In the genomic region with DNA sequence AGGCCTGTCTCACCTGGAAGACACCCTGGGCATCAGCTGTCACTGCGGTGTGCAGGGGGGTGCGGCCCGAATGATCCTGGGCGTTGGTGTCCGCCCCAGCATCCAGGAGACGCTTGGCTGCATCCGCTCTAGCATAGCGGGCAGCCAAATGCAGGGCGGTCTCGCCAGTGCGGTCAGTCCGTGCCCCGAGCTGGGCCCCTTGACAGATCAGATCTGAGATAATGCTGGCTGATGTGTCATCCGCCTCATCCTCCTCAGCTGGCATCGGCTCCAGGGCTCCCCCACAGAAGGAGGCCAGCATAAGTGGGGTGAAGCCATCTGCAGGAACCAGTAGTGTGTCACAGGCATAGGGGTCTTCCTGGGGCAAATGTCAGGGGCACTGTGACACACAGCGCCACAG, we compare ENCODE assay signal across 22 mouse cellular contexts. TPM values are rescaled to one million over a fixed set of nuclear protein-coding genes. Genes with fewer than 3 reads are reported as not detected.
"Had no signal": no experiment of that assay in that cellular context is flagged by ENCODE, and none has a peak within 500 bp of the region (broad histone marks: within the 10 kb centered on the region; RNA-seq: fewer than 3 reads in every experiment).

No protein-coding gene starts in this region.

- H3K9me3 ChIP-seq: limb, embryonic 12.5 days; limb, embryonic 15.5 days; midbrain, embryonic 12.5 days; midbrain, embryonic 15.5 days; stomach, embryonic 15.5 days had no signal

- H3K36me3 ChIP-seq: midbrain, embryonic 15.5 days had no signal

- ATAC-seq: intestine, embryonic 16.5 days; liver, postnatal 0 days; lung, postnatal 0 days; midbrain, embryonic 15.5 days had no signal

- H3K27me3 ChIP-seq: limb, embryonic 12.5 days; limb, embryonic 15.5 days; midbrain, embryonic 12.5 days; midbrain, embryonic 15.5 days; stomach, embryonic 15.5 days had no signal

- H3K9ac ChIP-seq: limb, embryonic 12.5 days; limb, embryonic 15.5 days; liver, embryonic 14.5 days; liver, postnatal 0 days; lung, embryonic 14.5 days; midbrain, embryonic 12.5 days; midbrain, embryonic 15.5 days; stomach, embryonic 15.5 days had no signal

- H3K4me1 ChIP-seq: limb, embryonic 12.5 days; limb, embryonic 15.5 days; midbrain, embryonic 12.5 days; midbrain, embryonic 15.5 days; stomach, embryonic 15.5 days had no signal

- H3K4me2 ChIP-seq: limb, embryonic 12.5 days; limb, embryonic 15.5 days; liver, embryonic 11.5 days; lung, embryonic 14.5 days; midbrain, embryonic 12.5 days; midbrain, embryonic 15.5 days; stomach, embryonic 15.5 days had no signal

- H3K27ac ChIP-seq: layer of hippocampus, adult 2 months; left cerebral cortex, adult 2 months; limb, embryonic 12.5 days; limb, embryonic 15.5 days; liver, embryonic 14.5 days; macrophage; midbrain, embryonic 12.5 days; midbrain, embryonic 15.5 days; stomach, embryonic 15.5 days had no signal

- DNase-seq: kidney, adult 18-20 months; layer of hippocampus, adult 9-11 months; layer of hippocampus, postnatal 36 days; left cerebral cortex, postnatal 4 days; liver, postnatal 0 days; lung, embryonic 14.5 days; right cerebral cortex, postnatal 25 days; spleen, adult 18-20 months; thymus, postnatal 25 days had no signal

- H3K4me3 ChIP-seq: layer of hippocampus, adult 2 months; left cerebral cortex, adult 2 months; limb, embryonic 12.5 days; limb, embryonic 15.5 days; midbrain, embryonic 12.5 days; midbrain, embryonic 15.5 days; stomach, embryonic 15.5 days had no signal

RNA-seq across cellular contexts. Expression of gene Notch3, which starts 33.3 kb away (rescaled TPM):
- polyA plus RNA-seq: macrophage had no signal

RNA-seq across cellular contexts. Expression of gene Ephx3, which starts 56.0 kb away (rescaled TPM):
- polyA plus RNA-seq: kidney, embryonic 14.5 days; limb, embryonic 12.5 days; liver, embryonic 11.5 days; liver, postnatal 0 days; macrophage had no signal
